Mouse (Mus musculus) CD8-positive naive resting alpha-beta T cell, adult 57 days (primary cell): ENCODE measurements around the gene Taar8a. TPM values are rescaled to one million over a fixed set of nuclear protein-coding genes. Genes with fewer than 3 reads are reported as not detected.

Experiments
- total RNA-seq: library from RNA; stranded (reverse); gene quantifications from one replicate; pipeline ENCODE4 v1.2.4, GENCODE M21; 2023

The Taar8a gene
- not detected for total RNA-seq

DNA sequence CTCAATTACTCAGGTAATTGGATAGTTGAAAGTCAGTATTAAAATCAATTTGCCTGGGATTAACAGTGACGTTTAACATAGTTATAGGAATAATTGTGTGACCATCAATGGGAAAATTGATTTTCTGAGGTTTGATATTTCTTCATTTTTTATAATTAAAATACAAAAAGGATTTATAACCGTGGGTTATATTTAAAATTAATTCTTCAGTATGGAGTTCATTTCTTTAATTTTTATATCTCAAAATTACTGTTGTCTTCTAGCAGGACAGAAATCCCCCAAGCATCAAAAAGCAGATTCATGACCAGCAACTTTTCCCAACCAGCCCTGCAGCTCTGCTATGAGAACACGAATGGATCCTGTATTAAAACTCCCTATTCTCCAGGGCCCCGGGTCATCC, at the start of gene Taar8a:
Gene Taar8a, plus strand, starts transcription at position 301 of the 400 bp plus-strand sequence.

DNA sequence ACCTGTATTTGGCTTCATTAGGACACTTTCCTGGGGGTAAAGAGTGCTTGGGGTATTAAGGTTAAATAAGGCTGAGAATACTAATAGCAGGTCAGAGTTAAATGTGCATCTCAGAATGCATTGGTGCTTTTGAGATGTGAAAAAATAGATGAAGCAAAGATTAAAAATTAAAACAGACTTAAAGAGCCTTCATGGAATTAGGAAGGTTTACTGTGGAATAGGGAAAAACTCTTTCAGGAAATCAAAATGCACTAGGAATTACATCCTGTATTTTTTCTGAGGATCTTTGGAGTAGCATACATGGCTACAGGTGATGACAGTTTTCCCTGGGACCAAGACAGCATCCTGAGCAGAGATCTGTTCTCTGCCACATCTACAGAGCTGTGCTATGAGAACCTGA, 49.4 kb upstream of the Taar8a start, which contains the start of gene Taar7d:
Gene Taar7d, plus strand, starts transcription at position 301 of the 400 bp plus-strand sequence.

DNA sequence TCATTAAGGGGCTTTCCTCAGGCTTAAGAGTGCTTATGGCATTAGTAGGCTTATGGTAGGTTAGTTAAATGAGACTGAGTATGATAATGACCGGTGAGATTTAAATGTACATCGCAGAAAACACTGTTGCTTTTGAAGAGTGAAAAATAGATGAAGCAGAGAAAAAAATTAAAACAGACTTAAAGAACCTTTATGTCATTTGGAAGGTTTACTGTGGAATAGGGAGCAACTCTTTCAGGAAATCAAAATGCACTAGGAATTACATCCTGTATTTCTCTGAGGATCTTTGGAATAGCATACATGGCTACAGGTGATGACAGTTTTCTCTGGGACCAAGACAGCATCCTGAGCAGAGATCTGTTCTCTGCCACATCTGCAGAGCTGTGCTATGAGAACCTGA, 39.0 kb upstream of the Taar8a start, which contains the start of gene Taar7e:
Gene Taar7e, plus strand, starts transcription at position 301 of the 400 bp plus-strand sequence.

DNA sequence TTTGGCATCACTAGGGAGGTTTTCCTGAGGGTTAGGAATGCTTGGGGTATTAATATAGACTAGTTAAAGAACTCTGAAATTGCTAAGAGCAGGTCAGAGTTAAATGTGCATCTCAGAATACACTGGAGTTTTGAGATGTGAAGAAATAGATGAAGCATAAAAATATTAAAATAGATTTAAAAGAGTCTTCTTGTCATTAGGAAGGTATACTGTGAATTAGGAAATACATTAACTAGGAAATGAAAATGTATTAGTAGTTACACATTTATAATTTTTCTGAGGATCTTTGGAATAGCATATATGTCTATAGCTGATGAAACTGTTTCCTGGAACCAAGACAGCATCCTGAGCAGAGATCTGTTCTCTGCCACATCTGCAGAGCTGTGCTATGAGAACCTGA, 27.1 kb upstream of the Taar8a start, which contains the start of gene Taar7f:
Gene Taar7f, plus strand, starts transcription at position 301 of the 400 bp plus-strand sequence.

DNA sequence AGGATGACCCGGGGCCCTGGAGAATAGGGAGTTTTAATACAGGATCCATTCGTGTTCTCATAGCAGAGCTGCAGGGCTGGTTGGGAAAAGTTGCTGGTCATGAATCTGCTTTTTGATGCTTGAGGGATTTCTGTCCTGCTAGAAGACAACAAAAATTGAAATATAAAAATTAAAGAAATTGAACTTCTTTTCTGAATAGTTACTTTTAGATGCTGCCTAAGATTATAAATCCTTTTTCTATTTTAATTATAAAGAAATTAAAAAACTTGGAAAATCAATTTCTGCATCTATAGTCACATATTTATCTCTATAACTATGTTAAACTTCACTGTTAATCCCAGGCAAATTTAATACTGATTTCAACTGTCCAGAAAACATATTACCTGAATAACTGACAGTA, 15.9 kb downstream of the Taar8a start, which contains the start of gene Taar8b:
Gene Taar8b, minus strand, starts transcription at position 101 of the 400 bp plus-strand sequence.

DNA sequence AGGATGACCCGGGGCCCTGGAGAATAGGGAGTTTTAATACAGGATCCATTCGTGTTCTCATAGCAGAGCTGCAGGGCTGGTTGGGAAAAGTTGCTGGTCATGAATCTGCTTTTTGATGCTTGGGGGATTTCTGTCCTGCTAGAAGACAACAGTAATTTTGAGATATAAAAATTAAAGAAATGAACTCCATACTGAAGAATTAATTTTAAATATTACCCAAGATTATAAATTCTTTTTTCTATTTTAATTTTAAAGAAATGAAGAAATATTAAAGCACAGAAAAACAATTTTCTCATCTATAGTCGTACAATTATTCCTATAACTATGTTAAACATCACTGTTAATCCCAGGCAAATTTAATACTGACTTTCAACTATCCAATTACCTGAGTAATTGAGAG, 25.5 kb downstream of the Taar8a start, which contains the start of gene Taar8c:
Gene Taar8c, minus strand, starts transcription at position 101 of the 400 bp plus-strand sequence.

DNA sequence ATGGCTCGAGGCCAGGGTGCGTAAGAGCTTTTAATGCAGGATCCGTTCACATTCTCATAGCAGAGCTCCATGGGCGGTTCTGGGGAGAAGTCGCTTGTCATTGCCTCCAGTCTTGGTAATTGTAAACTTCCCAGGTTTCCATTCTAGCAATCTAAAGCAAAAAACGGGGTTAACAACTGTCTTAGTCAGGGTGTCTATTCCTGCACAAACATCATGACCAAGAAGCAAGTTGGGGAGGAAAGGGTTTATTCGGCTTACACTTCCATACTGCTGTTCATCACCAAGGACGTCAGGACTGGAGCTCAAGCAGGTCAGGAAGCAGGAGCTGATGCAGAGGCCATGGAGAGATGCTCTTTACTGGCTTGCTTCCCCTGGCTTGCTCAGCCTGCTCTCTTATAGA, 33.1 kb downstream of the Taar8a start, which contains the start of gene Taar9:
Gene Taar9, minus strand, starts transcription at position 101 of the 400 bp plus-strand sequence.

Other genes with a start within 250 kb of the Taar8a start
- not detected for gene Vnn3, start 225.0 kb upstream of the Taar8a start, total RNA-seq
- not detected for gene Vnn1, start 181.8 kb upstream of the Taar8a start, total RNA-seq
- not detected for gene Taar1, start 156.1 kb upstream of the Taar8a start, total RNA-seq
- gene Taar2, start 137.9 kb upstream of the Taar8a start, total RNA-seq: not detected
- not detected for gene Taar3, start 126.9 kb upstream of the Taar8a start, total RNA-seq
- gene Taar4, start 116.0 kb upstream of the Taar8a start, total RNA-seq: not detected
- not detected for gene Taar5, start 105.8 kb upstream of the Taar8a start, total RNA-seq
- gene Taar6, start 90.9 kb upstream of the Taar8a start, total RNA-seq: not detected
- not detected for gene Taar7a, start 83.0 kb upstream of the Taar8a start, total RNA-seq
- not detected for gene Taar7b, start 76.6 kb upstream of the Taar8a start, total RNA-seq
- not detected for gene Taar7d, start 49.3 kb upstream of the Taar8a start, total RNA-seq
- not detected for gene Taar7e, start 38.9 kb upstream of the Taar8a start, total RNA-seq
- not detected for gene Taar7f, start 27.0 kb upstream of the Taar8a start, total RNA-seq
- not detected for gene Taar8b, start 15.8 kb downstream of the Taar8a start, total RNA-seq
- not detected for gene Taar8c, start 25.4 kb downstream of the Taar8a start, total RNA-seq
- not detected for gene Taar9, start 33.0 kb downstream of the Taar8a start, total RNA-seq
- 38.6 TPM for gene Stx7, start 72.8 kb downstream of the Taar8a start, total RNA-seq
- gene Moxd1, start 147.0 kb downstream of the Taar8a start, total RNA-seq: not detected